Mouse (Mus musculus) embryonic facial prominence, embryonic 11.5 days (tissue): ENCODE data around the gene Zfp346. TPM values are rescaled to one million over a fixed set of nuclear protein-coding genes. Genes with fewer than 3 reads are reported as not detected.
"Not testable (repeated sequence)": the region's sequence is repeated elsewhere in the genome, so short reads cannot be mapped to it uniquely, and the experiment has no call there.

ENCODE experiments used
- ATAC-seq: fragments of 200-750 bp; cut with Nextera tagmentation; replicated peaks from 2 replicates; pipeline ENCODE4 v1.8.0; 2017; ENCODE audit warnings: low read depth; ENCODE audit not compliant: insufficient number of reproducible peaks, low FRiP score, low TSS enrichment
- DNase-seq: peaks from one replicate; pipeline ENCODE4 v3.0.0-alpha.2; 2015; ENCODE audit warnings: low spot score
- H3K27ac ChIP-seq: fragments of 300-500 bp; sonication (generic); replicated peaks from 2 replicates; pipeline ENCODE4 v1.5.1; 2014; ENCODE audit warnings: mild to moderate bottlenecking, low read depth, low read length, control low read depth
- H3K27me3 ChIP-seq: fragments of 300-500 bp; sonication (generic); 2 replicates; pipeline ENCODE4 v1.6.1; 2014; ENCODE audit warnings: mild to moderate bottlenecking, low read length, moderate library complexity, mixed read lengths; ENCODE audit not compliant: control insufficient read depth, insufficient read depth
- H3K36me3 ChIP-seq: fragments of 300-500 bp; sonication (generic); replicated peaks from 2 replicates; pipeline ENCODE4 v1.6.1; 2014; ENCODE audit warnings: low read depth, mild to moderate bottlenecking, low read length, moderate library complexity, mixed read lengths; ENCODE audit not compliant: control insufficient read depth, insufficient read depth
- H3K4me1 ChIP-seq: fragments of 300-500 bp; sonication (generic); 2 replicates; pipeline ENCODE4 v1.6.1; 2014; ENCODE audit warnings: low read length, mixed read lengths; ENCODE audit not compliant: control insufficient read depth, insufficient read depth
- H3K4me2 ChIP-seq: fragments of 300-500 bp; sonication (generic); 2 replicates; pipeline ENCODE4 v1.6.1; 2014; ENCODE audit warnings: low read depth, mild to moderate bottlenecking, control low read depth, low read length, moderate library complexity
- H3K4me3 ChIP-seq: fragments of 300-500 bp; sonication (generic); 2 replicates; pipeline ENCODE4 v1.5.1; 2014; ENCODE audit warnings: low read depth, low read length, control low read depth
- H3K9ac ChIP-seq: fragments of 300-500 bp; sonication (generic); replicated peaks from 2 replicates; pipeline ENCODE4 v1.6.1; 2014; ENCODE audit warnings: mild to moderate bottlenecking, control low read depth, low read length
- H3K9me3 ChIP-seq: fragments of 300-500 bp; sonication (generic); replicated peaks from 2 replicates; pipeline ENCODE4 v1.6.1; 2016; ENCODE audit warnings: mild to moderate bottlenecking, low read length, inconsistent platforms, mixed read lengths; ENCODE audit not compliant: control insufficient read depth
- WGBS: fragments of 180-500 bp; shearing (Covaris S2); extraction: QIAGEN DNeasy Blood & Tissue Kit; methylation state at CpG from one replicate; pipeline ENCODE4 v1.1.7; 2014; 5-methylcytosine and 5-hydroxymethylcytosine counted together
- polyA plus RNA-seq: library from polyadenylated mRNA; unstranded; fragments of >200 nt; fragmentation: Nextera tagmentation; extraction: Ambion mirVana; gene quantifications from 2 replicates; pipeline ENCODE4 v1.2.1, GENCODE M21; 2014

Zfp346 gene
- polyA plus RNA-seq, result 19.0 and 19.6 TPM in 2 replicates

GRCm38 (mm10) chr13:55105045-55105952 is at the start of gene Zfp346:
Zfp346 (plus strand) TSS chr13:55105311.
- under 1% methylated on average over 66 of the region's 66 CpGs for WGBS
- peak; percentile 98 for DNase-seq
- H3K9me3 ChIP-seq, result no peaks in the 10 kb centered on the region
- no peaks in the 10 kb centered on the region for H3K27me3 ChIP-seq
- H3K4me2 ChIP-seq, result peak within 1 kb of the TSS; percentile 78
- H3K4me1 ChIP-seq, result peaks cover 3% of the 10 kb centered on the region; the same call in 1 of the 2 replicates
- peak within 1 kb of the TSS; percentile 90 for H3K9ac ChIP-seq
- no peak within 1 kb of the TSS for H3K27ac ChIP-seq
- H3K36me3 ChIP-seq, result no peaks in the 10 kb centered on the region
- peak; percentile 93 for ATAC-seq
- H3K4me3 ChIP-seq, result peak within 1 kb of the TSS; percentile 81

GRCm38 (mm10) chr13:55058042-55058441 is 47.1 kb upstream of the Zfp346 start:
- no peaks in the 10 kb centered on the region for H3K4me1 ChIP-seq
- WGBS, result 96% methylated on average over 2 of the region's 2 CpGs
- peaks cover 3% of the 10 kb centered on the region for H3K36me3 ChIP-seq
- H3K4me3 ChIP-seq, result no peak overlapping the region
- no peak overlapping the region for H3K4me2 ChIP-seq
- no peak overlapping the region for H3K9ac ChIP-seq
- no peaks in the 10 kb centered on the region for H3K27me3 ChIP-seq
- H3K27ac ChIP-seq, result no peak overlapping the region
- ATAC-seq (no peak), DNase-seq (peak; percentile 13)
- no peaks in the 10 kb centered on the region for H3K9me3 ChIP-seq

GRCm38 (mm10) chr13:55063276-55063675 is 41.8 kb upstream of the Zfp346 start:
- Histone ChIP-seq H3K9me3 (no peaks in the 10 kb centered on the region), H3K4me2 (no peak overlapping the region), H3K9ac (no peak overlapping the region), H3K27ac (no peak overlapping the region), H3K27me3 (no peaks in the 10 kb centered on the region), H3K36me3 (no peaks in the 10 kb centered on the region), H3K4me1 (no peaks in the 10 kb centered on the region), H3K4me3 (no peak overlapping the region)
- 89% methylated on average over 2 of the region's 2 CpGs for WGBS
- DNase-seq, result no peak
- ATAC-seq, result no peak

DNA sequence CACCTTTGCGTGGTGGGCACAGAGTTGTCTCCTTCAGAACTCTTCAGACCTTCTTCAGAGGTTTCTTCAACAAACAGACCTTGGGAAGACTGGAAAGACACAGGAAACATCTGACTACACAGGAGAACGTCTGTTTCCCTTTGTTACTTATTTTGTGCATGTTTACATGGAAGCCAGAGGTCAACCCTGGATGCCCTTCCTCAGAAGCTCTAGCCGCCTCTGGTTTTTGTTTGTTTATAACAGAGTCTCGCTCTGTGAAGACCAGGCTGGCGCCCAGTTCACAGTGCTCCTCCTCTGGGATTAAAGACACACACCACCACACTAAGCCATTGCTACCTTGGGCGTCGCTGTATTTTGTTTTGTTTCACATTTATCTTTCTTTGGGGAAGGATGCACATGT is 35.4 kb upstream of the Zfp346 start:
- H3K9me3 ChIP-seq, result no peaks in the 10 kb centered on the region
- no peaks in the 10 kb centered on the region for H3K36me3 ChIP-seq
- no peak overlapping the region for H3K4me2 ChIP-seq
- ATAC-seq, result no peak
- H3K4me1 ChIP-seq, result no peaks in the 10 kb centered on the region
- H3K4me3 ChIP-seq, result no peak overlapping the region
- WGBS, result 59% methylated on average over 7 of the region's 7 CpGs
- DNase-seq, result no peak
- H3K27me3 ChIP-seq, result no peaks in the 10 kb centered on the region
- H3K9ac ChIP-seq, result no peak overlapping the region
- no peak overlapping the region for H3K27ac ChIP-seq

- no peak for ATAC-seq
- Histone ChIP-seq H3K27ac (no peak overlapping the region), H3K9me3 (no peaks in the 10 kb centered on the region), H3K27me3 (no peaks in the 10 kb centered on the region), H3K4me2 (no peak overlapping the region), H3K36me3 (no peaks in the 10 kb centered on the region), H3K4me3 (no peak overlapping the region), H3K9ac (no peak overlapping the region), H3K4me1 (no peaks in the 10 kb centered on the region)
- 2% methylated on average over 3 of the region's 3 CpGs for WGBS
- DNase-seq, result peak; percentile 71
Measured at GRCm38 (mm10) chr13:55071322-55071721, 33.8 kb upstream of the Zfp346 start.

GRCm38 (mm10) chr13:55075597-55075996 is 29.5 kb upstream of the Zfp346 start:
- Histone ChIP-seq H3K27ac (no peak overlapping the region), H3K4me1 (no peaks in the 10 kb centered on the region), H3K9me3 (no peaks in the 10 kb centered on the region), H3K9ac (no peak overlapping the region), H3K36me3 (no peaks in the 10 kb centered on the region), H3K4me2 (no peak overlapping the region), H3K4me3 (no peak overlapping the region), H3K27me3 (no peaks in the 10 kb centered on the region)
- 43% methylated on average over 5 of the region's 5 CpGs for WGBS
- ATAC-seq (no peak), DNase-seq (peak; percentile 2)

DNA sequence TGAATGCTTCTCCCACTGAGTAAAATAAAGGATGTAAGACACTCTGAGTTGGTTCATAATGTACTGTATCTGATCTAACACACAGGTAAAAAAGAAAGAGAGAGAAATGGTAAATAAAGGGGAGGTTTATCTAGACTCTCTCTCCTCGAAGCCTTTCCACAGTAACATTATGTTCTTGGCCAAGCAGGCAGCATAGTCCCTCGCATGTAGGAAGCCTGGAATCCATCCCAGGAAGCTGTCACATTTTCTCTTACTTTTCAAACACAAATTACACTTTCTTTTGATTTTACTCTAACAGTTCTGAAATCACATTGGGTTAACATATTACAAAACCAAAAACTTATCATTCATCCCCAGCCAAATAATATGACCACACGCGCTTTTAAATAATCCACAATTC is 12.5 kb upstream of the Zfp346 start:
- no peak overlapping the region for H3K4me3 ChIP-seq

DNA sequence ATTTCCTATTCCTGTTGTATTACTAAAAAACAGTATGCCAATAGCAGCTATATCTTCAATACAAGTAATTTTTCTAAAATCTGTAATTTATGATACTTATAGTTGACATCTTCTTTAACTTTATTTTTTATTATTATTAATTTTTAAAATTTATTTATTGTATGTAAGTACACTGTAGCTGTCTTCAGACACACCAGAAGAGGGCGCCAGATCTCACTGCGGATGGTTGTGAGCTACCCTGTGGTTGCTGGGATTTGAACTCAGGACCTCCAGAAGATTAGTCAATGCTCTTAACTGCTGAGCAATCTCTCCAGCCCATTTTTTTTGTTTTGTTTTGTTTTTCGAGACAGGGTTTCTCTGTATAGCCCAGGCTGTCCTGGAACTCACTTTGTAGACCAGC is 7.3 kb upstream of the Zfp346 start:
- not testable (repeated sequence) for H3K36me3 ChIP-seq, H3K4me3 ChIP-seq, H3K9ac ChIP-seq, H3K27me3 ChIP-seq, H3K9me3 ChIP-seq, H3K4me2 ChIP-seq, H3K27ac ChIP-seq, DNase-seq, ATAC-seq, H3K4me1 ChIP-seq
- 88% methylated on average over 3 of the region's 3 CpGs for WGBS

More for the DNA sequence above, 12.5 kb upstream of the Zfp346 start:
- Histone ChIP-seq H3K9ac (no peak overlapping the region), H3K27me3 (no peaks in the 10 kb centered on the region), H3K36me3 (no peaks in the 10 kb centered on the region), H3K4me2 (no peak overlapping the region), H3K9me3 (no peaks in the 10 kb centered on the region), H3K4me1 (no peaks in the 10 kb centered on the region), H3K27ac (no peak overlapping the region)
- 89% methylated on average over 4 of the region's 4 CpGs for WGBS
- ATAC-seq, result no peak
- DNase-seq, result no peak
